Mouse (Mus musculus) forebrain, postnatal 0 days (tissue): ENCODE measurements around the gene Mgarp. TPM values are rescaled to one million over a fixed set of nuclear protein-coding genes. Genes with fewer than 3 reads are reported as not detected.

Source experiments
- ATAC-seq: fragments of 200-750 bp; cut with Nextera tagmentation; 2 replicates; pipeline ENCODE4 v1.8.0; 2017; ENCODE audit warnings: mild to moderate bottlenecking, moderate library complexity
- DNase-seq: peaks from one replicate; pipeline ENCODE4 v3.0.0-alpha.2; 2015
- H3K27ac ChIP-seq: fragments of 300-500 bp; sonication (generic); 2 replicates; pipeline ENCODE4 v1.5.1; 2014; ENCODE audit warnings: low read depth, mild to moderate bottlenecking, antibody characterized with exemption, low read length, moderate library complexity, mixed read lengths
- H3K27me3 ChIP-seq: fragments of 300-500 bp; sonication (generic); 2 replicates; pipeline ENCODE4 v1.6.1; 2014; ENCODE audit warnings: mild to moderate bottlenecking, low read length, mixed read lengths; ENCODE audit not compliant: insufficient read depth
- H3K36me3 ChIP-seq: fragments of 300-500 bp; sonication (generic); 2 replicates; pipeline ENCODE4 v1.6.1; 2014; ENCODE audit warnings: mild to moderate bottlenecking, moderate library complexity; ENCODE audit not compliant: insufficient read depth
- H3K4me1 ChIP-seq: fragments of 300-500 bp; sonication (generic); 2 replicates; pipeline ENCODE4 v1.6.1; 2014; ENCODE audit warnings: antibody characterized with exemption; ENCODE audit not compliant: insufficient read depth
- H3K4me2 ChIP-seq: fragments of 300-500 bp; sonication (generic); 2 replicates; pipeline ENCODE4 v1.6.1; 2014; ENCODE audit warnings: low read depth, mild to moderate bottlenecking, moderate library complexity
- H3K4me3 ChIP-seq: fragments of 300-500 bp; sonication (generic); 2 replicates; pipeline ENCODE4 v1.5.1; 2014; ENCODE audit warnings: low read depth, low read length, mixed read lengths
- H3K9ac ChIP-seq: fragments of 300-500 bp; sonication (generic); 2 replicates; pipeline ENCODE4 v1.6.1; 2014; ENCODE audit warnings: mild to moderate bottlenecking
- H3K9me3 ChIP-seq: fragments of 300-500 bp; sonication (generic); 2 replicates; pipeline ENCODE4 v1.6.1; 2016; ENCODE audit warnings: low read length
- CTCF ChIP-seq: sonication (generic); IDR thresholded peaks from 2 replicates; pipeline ENCODE4 v1.5.1; 2016; ENCODE audit warnings: antibody characterized with exemption, control low read depth, low read depth
- WGBS: fragments of 180-500 bp; shearing (Covaris S2); extraction: QIAGEN DNeasy Blood & Tissue Kit; methylation state at CpG from one replicate; pipeline ENCODE4 v1.1.7; 2014; 5-methylcytosine and 5-hydroxymethylcytosine counted together
- polyA plus RNA-seq: library from polyadenylated mRNA; unstranded; fragments of >200 nt; fragmentation: Nextera tagmentation; extraction: Ambion mirVana; gene quantifications from 2 replicates; pipeline ENCODE4 v1.2.1, GENCODE M21; 2015
- total RNA-seq: library from RNA; depleted of rRNA; stranded (reverse); fragments of >200 nt; gene quantifications from 2 replicates; pipeline ENCODE4 v1.2.3, GENCODE M21; 2014

The Mgarp gene
- total and polyA plus RNA-seq, 2 experiments from 2014 or later: 0.42 to 0.67 TPM

DNA sequence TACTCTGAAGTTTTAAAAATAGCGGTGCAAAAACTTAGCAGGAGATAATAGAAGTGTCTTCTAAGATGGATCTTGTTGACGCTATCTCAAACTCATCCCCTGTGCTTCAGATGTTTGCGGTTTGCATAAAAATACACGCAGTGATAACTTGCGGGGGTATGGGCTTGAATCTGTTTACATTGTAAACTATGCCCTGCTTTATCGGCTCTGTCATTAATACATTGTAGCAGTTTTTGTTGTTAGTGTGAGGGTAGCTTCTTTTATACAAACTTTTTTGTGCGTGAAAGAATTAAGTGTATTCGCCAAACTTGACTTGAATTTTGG, 20.6 kb upstream of the Mgarp start:
- ATAC-seq (no peak), DNase-seq (no peak)
- Histone ChIP-seq H3K36me3 (no peaks in the 10 kb centered on the region), H3K4me3 (peak overlapping the region; percentile 93), H3K27me3 (no peaks in the 10 kb centered on the region), H3K27ac (0 out of 2 replicates have a peak overlapping the region, but pooled peaks have one; percentile 96), H3K9ac (peak overlapping the region; percentile 92), H3K4me1 (peaks cover 20% of the 10 kb centered on the region), H3K4me2 (peak overlapping the region; percentile 81), H3K9me3 (no peaks in the 10 kb centered on the region)
- TF ChIP-seq CTCF: no peak
- 6% methylated on average over 8 of the region's 8 CpGs for WGBS

DNA sequence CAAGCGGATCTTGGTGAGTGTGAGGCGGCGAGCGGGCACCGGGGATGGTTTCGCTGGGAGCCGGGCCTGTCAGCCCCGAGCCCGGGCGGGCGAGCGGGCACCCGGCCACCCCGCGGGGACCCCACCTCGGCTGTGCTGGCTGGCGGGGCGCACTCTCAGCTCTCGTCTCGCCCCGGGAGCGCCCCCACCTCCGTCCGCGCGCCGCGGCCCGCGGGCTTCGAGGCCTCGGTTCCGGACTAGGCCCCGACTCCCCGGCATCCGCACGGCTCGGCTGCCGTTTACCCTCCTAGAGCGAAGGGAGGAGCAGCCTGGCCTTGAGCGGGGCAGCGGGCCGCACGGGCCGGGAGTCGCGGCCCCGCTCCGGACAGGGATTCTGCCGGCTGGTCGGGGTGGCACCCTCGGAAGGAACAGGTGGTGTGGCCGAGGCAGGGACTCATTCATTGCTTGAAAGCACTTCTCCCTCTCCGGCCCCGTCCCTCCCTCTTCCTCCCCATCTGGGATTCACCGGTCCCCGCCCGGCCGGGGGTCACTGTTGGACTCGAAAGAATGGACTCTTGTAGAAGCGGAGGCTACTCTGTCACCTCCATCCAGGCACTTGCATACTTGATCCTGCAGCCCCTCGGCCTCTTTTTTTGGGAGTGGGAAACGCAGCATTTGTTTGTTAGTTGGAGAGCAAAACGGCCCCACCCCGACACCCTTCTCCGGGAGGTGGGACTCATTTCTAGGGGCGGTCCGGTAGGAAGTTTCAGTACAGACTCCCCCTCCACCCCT, 20.0 kb upstream of the Mgarp start:
- H3K36me3 ChIP-seq: no peaks in the 10 kb centered on the region
- peak overlapping the region; percentile 96 for H3K27ac ChIP-seq
- peak overlapping the region; percentile 92 for H3K9ac ChIP-seq
- no peaks in the 10 kb centered on the region for H3K27me3 ChIP-seq
- H3K9me3 ChIP-seq: no peaks in the 10 kb centered on the region
- peak overlapping the region; percentile 93 for H3K4me3 ChIP-seq
- peaks cover 20% of the 10 kb centered on the region for H3K4me1 ChIP-seq
- H3K4me2 ChIP-seq: peak overlapping the region; percentile 81
- TF ChIP-seq CTCF: no peak
- DNase-seq (peak; percentile 49), ATAC-seq (peak; percentile 59)
- WGBS: 1% methylated on average over 66 of the region's 68 CpGs

DNA sequence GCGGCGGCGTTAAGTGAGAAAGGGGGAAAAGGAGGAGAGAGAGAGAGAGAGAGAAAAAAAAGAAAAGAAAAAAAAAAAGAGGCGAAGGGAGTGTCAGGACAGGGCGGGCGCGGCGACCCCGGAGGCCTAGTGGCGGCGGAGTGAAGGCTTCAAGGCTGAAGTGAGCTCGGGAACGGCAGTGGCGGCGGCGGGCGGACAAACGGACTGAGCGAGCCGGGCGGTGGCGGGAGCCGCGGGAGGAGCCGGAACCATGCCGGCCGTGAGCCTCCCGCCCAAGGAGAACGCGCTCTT, 19.5 kb upstream of the Mgarp start:
- peak; percentile 60 for ATAC-seq
- peaks cover 20% of the 10 kb centered on the region for H3K4me1 ChIP-seq
- peak overlapping the region; percentile 93 for H3K4me3 ChIP-seq
- TF ChIP-seq CTCF: peak; percentile 14; the same call in 1 of the 2 replicates
- peak overlapping the region; percentile 92 for H3K9ac ChIP-seq
- H3K27ac ChIP-seq: peak overlapping the region; percentile 96
- H3K36me3 ChIP-seq: no peaks in the 10 kb centered on the region
- DNase-seq: no peak
- H3K27me3 ChIP-seq: no peaks in the 10 kb centered on the region
- peak overlapping the region; percentile 81 for H3K4me2 ChIP-seq
- WGBS: under 1% methylated on average over 28 of the region's 30 CpGs
- no peaks in the 10 kb centered on the region for H3K9me3 ChIP-seq

DNA sequence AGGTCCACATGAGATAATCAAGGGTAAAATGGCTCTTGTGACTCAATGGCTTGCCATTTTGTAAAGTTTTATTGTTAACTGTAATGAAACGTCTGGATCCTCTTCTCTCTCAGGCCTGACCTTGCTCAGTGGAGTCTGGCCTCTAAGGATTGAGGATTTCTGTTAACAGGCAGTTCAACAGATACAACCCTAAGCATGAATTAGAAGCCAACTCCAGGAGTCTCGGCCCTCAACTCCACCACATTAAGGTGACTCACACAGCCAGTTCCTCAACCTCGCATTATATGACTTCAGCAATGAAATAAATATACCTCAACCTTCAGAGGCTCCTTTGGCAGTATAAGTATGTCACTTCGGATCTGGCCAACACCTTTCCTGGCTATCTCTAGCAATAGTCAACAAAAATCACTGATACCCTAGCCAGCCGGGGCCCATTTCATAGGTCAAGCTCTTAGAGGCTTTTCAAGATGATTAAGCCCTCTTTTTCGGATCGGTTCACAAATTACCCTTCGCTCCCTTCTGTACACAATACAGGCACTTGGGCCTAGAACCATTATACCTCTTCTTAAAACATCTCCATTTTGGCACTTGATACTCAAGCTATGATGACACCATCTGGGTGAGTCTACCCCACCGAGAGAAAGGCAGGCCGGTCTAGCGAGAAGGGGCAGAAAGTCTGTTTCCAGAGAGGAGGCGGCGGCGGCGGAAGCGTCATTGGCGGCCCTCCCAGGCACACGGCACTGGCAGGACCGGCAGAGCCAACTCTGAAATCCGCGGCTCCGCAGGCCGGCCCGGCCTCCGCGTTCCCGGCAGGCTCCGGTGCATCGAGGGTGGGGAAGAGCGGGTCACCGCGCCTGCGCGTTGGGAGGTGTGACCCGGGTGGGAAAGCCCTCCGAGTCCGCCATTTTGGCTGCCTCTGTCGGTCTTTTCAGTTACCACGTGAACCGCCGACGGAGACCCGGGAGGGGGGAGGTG, 18.8 kb upstream of the Mgarp start, which contains the start of gene Naa15:
Gene Naa15, plus strand, starts transcription at position 51 of the 975 bp plus-strand sequence.
- peak within 1 kb of the TSS; percentile 93 for H3K4me3 ChIP-seq
- peaks cover 20% of the 10 kb centered on the region for H3K4me1 ChIP-seq
- peak within 1 kb of the TSS; percentile 81 for H3K4me2 ChIP-seq
- no peaks in the 10 kb centered on the region for H3K36me3 ChIP-seq
- H3K27me3 ChIP-seq: no peaks in the 10 kb centered on the region
- DNase-seq (peak; percentile 98), ATAC-seq (peak; percentile 95)
- no peak for TF ChIP-seq CTCF
- 4% methylated on average over 43 of the region's 43 CpGs for WGBS
- no peaks in the 10 kb centered on the region for H3K9me3 ChIP-seq
- peak within 1 kb of the TSS; percentile 92 for H3K9ac ChIP-seq
- peak within 1 kb of the TSS; percentile 96 for H3K27ac ChIP-seq

DNA sequence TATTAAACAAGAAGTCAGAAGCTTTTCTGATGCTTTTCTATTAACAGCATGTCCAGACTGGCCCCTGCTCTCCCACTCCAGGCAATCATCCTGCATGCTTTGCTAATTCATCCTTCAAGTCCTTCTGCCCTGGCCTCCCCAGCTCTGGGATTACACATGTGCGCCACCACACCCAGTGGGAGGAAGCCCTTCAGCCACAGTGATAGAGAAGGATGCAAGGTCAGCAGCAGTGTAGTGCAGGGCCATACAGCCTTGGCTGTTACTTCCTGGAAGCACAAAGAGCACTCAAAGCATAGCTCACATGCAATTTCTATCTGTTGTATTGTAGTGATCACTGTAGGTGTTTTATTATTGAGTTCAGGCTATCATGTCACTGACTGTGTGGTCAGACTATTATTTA, 16.7 kb upstream of the Mgarp start:
- no peaks in the 10 kb centered on the region for H3K9me3 ChIP-seq
- TF ChIP-seq CTCF: no peak
- ATAC-seq (no peak), DNase-seq (no peak)
- WGBS: 92% methylated on average over 1 of the region's 1 CpGs
- no peak overlapping the region for H3K27ac ChIP-seq
- H3K4me2 ChIP-seq: no peak overlapping the region
- H3K4me3 ChIP-seq: no peak overlapping the region
- H3K27me3 ChIP-seq: no peaks in the 10 kb centered on the region
- H3K4me1 ChIP-seq: peaks cover 18% of the 10 kb centered on the region
- H3K36me3 ChIP-seq: no peaks in the 10 kb centered on the region
- H3K9ac ChIP-seq: no peak overlapping the region

DNA sequence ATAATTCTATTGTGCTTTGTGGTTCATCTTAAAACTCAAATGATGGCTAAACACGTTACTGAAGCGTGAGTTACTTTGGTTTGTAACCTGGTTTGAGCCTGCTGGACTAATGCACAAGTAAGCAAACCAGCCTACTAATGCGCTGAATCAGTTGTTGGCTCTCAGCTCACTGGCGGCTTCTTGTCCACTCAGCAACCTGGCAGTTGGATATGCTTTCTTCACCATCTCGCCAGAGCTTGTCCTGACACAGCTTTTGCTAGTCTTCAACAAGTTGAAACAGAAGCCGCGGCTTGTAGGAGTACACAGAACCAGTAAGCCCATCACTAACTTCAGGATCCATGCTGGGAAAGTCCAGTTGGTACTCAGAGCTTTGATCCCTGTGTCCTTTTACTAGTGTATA, 15.9 kb upstream of the Mgarp start:
- no peak for TF ChIP-seq CTCF

More for the DNA sequence above, 15.9 kb upstream of the Mgarp start:
- ATAC-seq (no peak), DNase-seq (no peak)
- Histone ChIP-seq H3K9ac (no peak overlapping the region), H3K36me3 (no peaks in the 10 kb centered on the region), H3K4me1 (peaks cover 15% of the 10 kb centered on the region), H3K9me3 (no peaks in the 10 kb centered on the region), H3K27ac (no peak overlapping the region), H3K4me2 (no peak overlapping the region), H3K27me3 (no peaks in the 10 kb centered on the region), H3K4me3 (no peak overlapping the region)
- WGBS: 95% methylated on average over 7 of the region's 7 CpGs
